In genomic region chr8:54330106-54330505, GRCm38 (mm10) we compare ENCODE assay signal across 24 mouse cellular contexts.
"Had no signal": no experiment of that assay in that cellular context is flagged by ENCODE, and none has a peak within 500 bp of the region (broad histone marks: within the 10 kb centered on the region; RNA-seq: fewer than 3 reads in every experiment).

No protein-coding gene starts in this region.

- H3K27me3 ChIP-seq: kidney, embryonic 15.5 days; limb, embryonic 12.5 days; liver, embryonic 12.5 days; liver, embryonic 15.5 days; lung, embryonic 15.5 days; megakaryocyte, embryonic 14.5 days; midbrain, embryonic 13.5 days; neural tube, embryonic 13.5 days; stomach, embryonic 15.5 days had no signal

- H3K4me1 ChIP-seq: kidney, embryonic 15.5 days; limb, embryonic 12.5 days; liver, embryonic 12.5 days; liver, embryonic 15.5 days; lung, embryonic 15.5 days; midbrain, embryonic 10.5 days; midbrain, embryonic 13.5 days; neural tube, embryonic 13.5 days; stomach, embryonic 15.5 days had no signal

- H3K27ac ChIP-seq: kidney, embryonic 15.5 days; left cerebral cortex, adult 2 months; limb, embryonic 12.5 days; liver, embryonic 12.5 days; liver, embryonic 15.5 days; lung, embryonic 15.5 days; midbrain, embryonic 10.5 days; midbrain, embryonic 13.5 days; neural tube, embryonic 13.5 days; stomach, embryonic 15.5 days had no signal

- H3K4me2 ChIP-seq: kidney, embryonic 15.5 days; limb, embryonic 12.5 days; liver, embryonic 12.5 days; liver, embryonic 15.5 days; lung, embryonic 15.5 days; midbrain, embryonic 13.5 days; neural tube, embryonic 13.5 days; stomach, embryonic 15.5 days had no signal

- H3K36me3 ChIP-seq: kidney, embryonic 15.5 days; limb, embryonic 12.5 days; liver, embryonic 12.5 days; liver, embryonic 15.5 days; lung, embryonic 15.5 days; midbrain, embryonic 10.5 days; midbrain, embryonic 13.5 days; neural tube, embryonic 13.5 days; stomach, embryonic 15.5 days had no signal

- H3K9me3 ChIP-seq: kidney, embryonic 15.5 days; limb, embryonic 12.5 days; liver, embryonic 12.5 days; liver, embryonic 15.5 days; lung, embryonic 15.5 days; megakaryocyte, embryonic 14.5 days; midbrain, embryonic 10.5 days; midbrain, embryonic 13.5 days; neural tube, embryonic 13.5 days; stomach, embryonic 15.5 days had no signal

- DNase-seq: kidney, postnatal 10 days; kidney, postnatal 36 days; layer of hippocampus, postnatal 36 days; liver; lung, adult 18-20 months; lung, postnatal 10 days; lung, postnatal 36 days; retina, postnatal 1 day; right cerebral cortex, postnatal 25 days; spleen, adult 18-20 months; thymus, postnatal 25 days had no signal

- H3K9ac ChIP-seq: kidney, embryonic 15.5 days; limb, embryonic 12.5 days; liver, embryonic 12.5 days; liver, embryonic 15.5 days; lung, embryonic 15.5 days; midbrain, embryonic 13.5 days; neural tube, embryonic 13.5 days; stomach, embryonic 15.5 days had no signal

- ATAC-seq: liver, embryonic 12.5 days; midbrain, embryonic 13.5 days; midbrain, embryonic 16.5 days had no signal

- H3K4me3 ChIP-seq: kidney, embryonic 15.5 days; left cerebral cortex, adult 2 months; limb, embryonic 12.5 days; liver, embryonic 12.5 days; liver, embryonic 15.5 days; lung, embryonic 15.5 days; megakaryocyte, embryonic 14.5 days; midbrain, embryonic 10.5 days; midbrain, embryonic 13.5 days; myocyte; neural tube, embryonic 13.5 days; stomach, embryonic 15.5 days had no signal
